Mouse (Mus musculus): Measurements from ENCODE around the gene Calml3. TPM values are rescaled to one million over a fixed set of nuclear protein-coding genes. Genes with fewer than 3 reads are reported as not detected.
A peak's percentile ranks its signal among the peaks of the same experiment; 100 is the strongest.
"Not testable (repeated sequence)": the region's sequence is repeated elsewhere in the genome, so short reads cannot be mapped to it uniquely, and the experiment has no call there.

Calml3 gene
- polyA plus RNA-seq (2015; fragmentation: Nextera tagmentation; extraction: Ambion mirVana) = 0.76 and 0.81 TPM in 2 replicates

GRCm38 (mm10) chr13:3804186-3804585 is at the start of gene Calml3:
Gene Calml3, minus strand, starts transcription at chr13:3804316.
- H3K4me2 ChIP-seq (replicated peaks; ENCODE audit: low read depth, low read length) = no peak within 1 kb of the TSS
- no peaks in the 10 kb centered on the region for H3K9me3 ChIP-seq (ENCODE audit: low read length)
- peaks cover 24% of the 10 kb centered on the region for H3K4me1 ChIP-seq (ENCODE audit: insufficient read depth, low read length)
- 60% methylated on average over 13 of the region's 13 CpGs for WGBS
- H3K27me3 ChIP-seq (ENCODE audit: insufficient read depth, low read length) = no peaks in the 10 kb centered on the region
- no peak within 1 kb of the TSS for H3K4me3 ChIP-seq (ENCODE audit: low read length)
- peak; percentile 89 for ATAC-seq (ENCODE audit: low FRiP score, low TSS enrichment)
- no peaks in the 10 kb centered on the region for H3K36me3 ChIP-seq (ENCODE audit: insufficient read depth, low read length)
- H3K27ac ChIP-seq (ENCODE audit: low read length) = peak within 1 kb of the TSS; percentile 20; the same call in 1 of the 2 replicates
- no peak within 1 kb of the TSS for H3K9ac ChIP-seq (replicated peaks; ENCODE audit: low read length)

DNA sequence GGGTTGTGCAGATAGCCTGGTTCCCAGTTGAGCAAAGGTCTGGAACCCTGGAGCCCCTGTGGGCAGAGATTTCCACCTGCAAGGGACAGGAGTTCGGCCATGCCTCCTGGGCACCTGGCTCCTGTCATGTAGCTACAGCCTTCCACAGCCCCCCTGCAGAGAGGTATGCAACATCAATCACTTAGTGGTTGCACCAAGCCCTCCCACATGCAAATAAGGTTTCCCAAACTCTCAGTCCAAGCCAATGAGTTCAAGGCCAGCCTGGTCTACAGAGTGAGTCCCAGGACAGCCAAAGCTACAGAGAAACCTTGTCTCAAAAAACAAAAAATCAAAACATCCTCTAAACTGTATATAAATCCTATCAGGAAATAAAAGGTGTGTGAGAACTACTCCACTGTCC is 46.2 kb upstream of the Calml3 start:
- no peaks in the 10 kb centered on the region for H3K36me3 ChIP-seq (ENCODE audit: insufficient read depth, low read length)
- no peaks in the 10 kb centered on the region for H3K9me3 ChIP-seq (ENCODE audit: low read length)
- H3K27me3 ChIP-seq (ENCODE audit: insufficient read depth, low read length) = no peaks in the 10 kb centered on the region
- H3K4me2 ChIP-seq (replicated peaks; ENCODE audit: low read depth, low read length) = no peak overlapping the region
- no peak overlapping the region for H3K4me3 ChIP-seq (ENCODE audit: low read length)
- no peaks in the 10 kb centered on the region for H3K4me1 ChIP-seq (ENCODE audit: insufficient read depth, low read length)
- H3K9ac ChIP-seq (replicated peaks; ENCODE audit: low read length) = no peak overlapping the region
- ATAC-seq (ENCODE audit: low FRiP score, low TSS enrichment) = no peak
- 71% methylated on average over 1 of the region's 1 CpGs for WGBS
- H3K27ac ChIP-seq (ENCODE audit: low read length) = no peak overlapping the region

- H3K4me2 ChIP-seq (replicated peaks; ENCODE audit: low read depth, low read length); ATAC-seq (ENCODE audit: low FRiP score, low TSS enrichment); H3K36me3 ChIP-seq (ENCODE audit: insufficient read depth, low read length); H3K4me1 ChIP-seq (ENCODE audit: insufficient read depth, low read length); H3K9ac ChIP-seq (replicated peaks; ENCODE audit: low read length); H3K27ac ChIP-seq (ENCODE audit: low read length); H3K27me3 ChIP-seq (ENCODE audit: insufficient read depth, low read length); H3K4me3 ChIP-seq (ENCODE audit: low read length); H3K9me3 ChIP-seq (ENCODE audit: low read length): not testable (repeated sequence)
These were observed 36.5 kb upstream of the Calml3 start for GRCm38 (mm10) chr13:3840662-3841061.

DNA sequence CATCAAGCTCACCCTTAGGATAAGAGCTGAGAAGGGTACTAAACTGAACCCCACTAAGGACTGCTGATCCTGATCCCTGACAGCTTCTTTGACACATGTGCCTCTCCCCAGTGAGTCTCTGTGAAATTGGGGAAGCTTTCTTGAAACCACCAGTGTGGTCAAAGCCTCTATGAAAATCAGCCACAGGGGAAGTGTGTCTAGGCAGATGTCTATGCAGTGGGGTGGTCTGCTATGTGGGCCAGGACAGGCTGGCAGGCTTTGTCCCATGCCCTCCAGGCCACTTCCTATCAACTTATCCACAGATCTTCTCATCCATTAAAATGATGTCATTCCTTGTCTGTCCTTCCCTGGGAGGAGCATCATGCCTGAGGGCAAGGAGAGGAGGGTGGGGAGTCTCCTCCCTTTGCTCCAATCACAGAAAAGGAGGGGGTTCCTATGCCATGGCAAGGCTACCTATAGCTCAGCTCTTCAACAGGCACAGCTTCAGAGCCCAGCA is 33.2 kb upstream of the Calml3 start, which contains the start of gene Calm4:
Gene Calm4 (plus strand): TSS at position 446 of the 496 bp plus-strand sequence.
- not testable (repeated sequence) for H3K9ac ChIP-seq (replicated peaks; ENCODE audit: low read length); ATAC-seq (ENCODE audit: low FRiP score, low TSS enrichment); H3K4me2 ChIP-seq (replicated peaks; ENCODE audit: low read depth, low read length)

DNA sequence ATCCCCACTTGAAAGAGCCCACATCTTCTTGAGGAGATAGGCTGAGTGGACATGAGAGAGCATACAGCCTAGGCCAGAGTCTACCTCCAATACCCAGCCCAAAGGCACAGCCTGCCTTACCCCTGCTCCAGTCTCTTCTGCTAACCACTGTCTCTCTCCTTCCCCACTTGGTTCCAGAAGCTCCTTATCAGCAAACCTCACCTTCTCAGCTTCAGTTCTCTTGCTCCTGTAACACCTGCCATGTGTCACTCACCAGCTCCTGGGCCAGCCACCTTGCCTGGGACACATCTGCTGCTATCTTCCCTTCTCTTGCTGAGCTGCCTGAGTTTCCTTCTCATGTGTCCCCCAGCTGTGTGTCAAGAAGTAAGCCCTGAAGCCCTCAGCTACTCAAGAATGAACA is 29.5 kb upstream of the Calml3 start:
- not testable (repeated sequence) for H3K27ac ChIP-seq (ENCODE audit: low read length); ATAC-seq (ENCODE audit: low FRiP score, low TSS enrichment); H3K9ac ChIP-seq (replicated peaks; ENCODE audit: low read length); H3K9me3 ChIP-seq (ENCODE audit: low read length); H3K4me3 ChIP-seq (ENCODE audit: low read length); H3K27me3 ChIP-seq (ENCODE audit: insufficient read depth, low read length); H3K4me2 ChIP-seq (replicated peaks; ENCODE audit: low read depth, low read length); H3K4me1 ChIP-seq (ENCODE audit: insufficient read depth, low read length); H3K36me3 ChIP-seq (ENCODE audit: insufficient read depth, low read length)

More for the DNA sequence above, 33.2 kb upstream of the Calml3 start, which contains the start of gene Calm4:
- not testable (repeated sequence) for H3K4me3 ChIP-seq (ENCODE audit: low read length); H3K4me1 ChIP-seq (ENCODE audit: insufficient read depth, low read length); H3K27ac ChIP-seq (ENCODE audit: low read length); H3K9me3 ChIP-seq (ENCODE audit: low read length); H3K27me3 ChIP-seq (ENCODE audit: insufficient read depth, low read length); H3K36me3 ChIP-seq (ENCODE audit: insufficient read depth, low read length)

- peak; percentile 63; the same call in 1 of the 2 replicates for ATAC-seq (ENCODE audit: low FRiP score, low TSS enrichment)
- H3K4me2 ChIP-seq (replicated peaks; ENCODE audit: low read depth, low read length) = no peak overlapping the region
- no peak overlapping the region for H3K27ac ChIP-seq (ENCODE audit: low read length)
These were observed 28.3 kb upstream of the Calml3 start for GRCm38 (mm10) chr13:3832450-3832849.

GRCm38 (mm10) chr13:3831994-3832393 is 27.9 kb upstream of the Calml3 start:
- Histone ChIP-seq H3K27me3 (ENCODE audit: insufficient read depth, low read length) (no peaks in the 10 kb centered on the region), H3K36me3 (ENCODE audit: insufficient read depth, low read length) (no peaks in the 10 kb centered on the region), H3K27ac (ENCODE audit: low read length) (no peak overlapping the region), H3K9me3 (ENCODE audit: low read length) (no peaks in the 10 kb centered on the region), H3K4me1 (ENCODE audit: insufficient read depth, low read length) (no peaks in the 10 kb centered on the region), H3K4me3 (ENCODE audit: low read length) (no peak overlapping the region), H3K4me2 (replicated peaks; ENCODE audit: low read depth, low read length) (no peak overlapping the region), H3K9ac (replicated peaks; ENCODE audit: low read length) (no peak overlapping the region)
- ATAC-seq (ENCODE audit: low FRiP score, low TSS enrichment) = no peak
- 50% methylated on average over 1 of the region's 1 CpGs for WGBS

More at GRCm38 (mm10) chr13:3832450-3832849, 28.3 kb upstream of the Calml3 start:
- Histone ChIP-seq H3K27me3 (ENCODE audit: insufficient read depth, low read length) (no peaks in the 10 kb centered on the region), H3K4me3 (ENCODE audit: low read length) (no peak overlapping the region), H3K9me3 (ENCODE audit: low read length) (no peaks in the 10 kb centered on the region), H3K9ac (replicated peaks; ENCODE audit: low read length) (no peak overlapping the region), H3K4me1 (ENCODE audit: insufficient read depth, low read length) (no peaks in the 10 kb centered on the region), H3K36me3 (ENCODE audit: insufficient read depth, low read length) (no peaks in the 10 kb centered on the region)
- 28% methylated on average over 2 of the region's 2 CpGs for WGBS

DNA sequence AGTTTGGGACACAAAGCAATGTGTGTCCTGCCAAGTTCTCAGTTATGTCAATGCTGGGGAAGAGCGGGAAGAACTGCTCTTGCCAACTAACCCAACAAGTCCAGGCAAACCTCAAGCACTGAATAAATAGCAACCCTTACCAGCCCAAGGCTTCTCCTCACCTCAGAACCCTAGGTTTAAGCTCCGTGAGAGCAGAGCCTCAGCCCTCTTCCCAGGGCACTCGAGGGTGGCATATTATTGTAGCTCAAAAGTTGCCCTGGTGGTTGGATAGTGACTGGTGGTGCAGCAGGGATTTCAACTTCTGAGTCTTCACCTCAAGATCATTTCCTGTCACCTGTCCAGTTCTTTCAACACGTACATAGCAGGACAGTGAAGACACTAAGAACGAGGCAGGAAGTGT is 27.4 kb upstream of the Calml3 start:
- Histone ChIP-seq H3K9me3 (ENCODE audit: low read length) (no peaks in the 10 kb centered on the region), H3K36me3 (ENCODE audit: insufficient read depth, low read length) (no peaks in the 10 kb centered on the region), H3K4me2 (replicated peaks; ENCODE audit: low read depth, low read length) (no peak overlapping the region), H3K27me3 (ENCODE audit: insufficient read depth, low read length) (no peaks in the 10 kb centered on the region), H3K4me1 (ENCODE audit: insufficient read depth, low read length) (no peaks in the 10 kb centered on the region), H3K9ac (replicated peaks; ENCODE audit: low read length) (no peak overlapping the region), H3K27ac (ENCODE audit: low read length) (no peak overlapping the region), H3K4me3 (ENCODE audit: low read length) (no peak overlapping the region)
- 82% methylated on average over 5 of the region's 5 CpGs for WGBS
- no peak for ATAC-seq (ENCODE audit: low FRiP score, low TSS enrichment)

- Histone ChIP-seq H3K9ac (replicated peaks; ENCODE audit: low read length) (no peak overlapping the region), H3K27ac (ENCODE audit: low read length) (no peak overlapping the region), H3K4me3 (ENCODE audit: low read length) (no peak overlapping the region), H3K4me1 (ENCODE audit: insufficient read depth, low read length) (no peaks in the 10 kb centered on the region), H3K9me3 (ENCODE audit: low read length) (no peaks in the 10 kb centered on the region), H3K4me2 (replicated peaks; ENCODE audit: low read depth, low read length) (no peak overlapping the region), H3K36me3 (ENCODE audit: insufficient read depth, low read length) (no peaks in the 10 kb centered on the region), H3K27me3 (ENCODE audit: insufficient read depth, low read length) (no peaks in the 10 kb centered on the region)
- ATAC-seq (ENCODE audit: low FRiP score, low TSS enrichment) = no peak
These were observed 21.6 kb upstream of the Calml3 start for GRCm38 (mm10) chr13:3825726-3826125.

DNA sequence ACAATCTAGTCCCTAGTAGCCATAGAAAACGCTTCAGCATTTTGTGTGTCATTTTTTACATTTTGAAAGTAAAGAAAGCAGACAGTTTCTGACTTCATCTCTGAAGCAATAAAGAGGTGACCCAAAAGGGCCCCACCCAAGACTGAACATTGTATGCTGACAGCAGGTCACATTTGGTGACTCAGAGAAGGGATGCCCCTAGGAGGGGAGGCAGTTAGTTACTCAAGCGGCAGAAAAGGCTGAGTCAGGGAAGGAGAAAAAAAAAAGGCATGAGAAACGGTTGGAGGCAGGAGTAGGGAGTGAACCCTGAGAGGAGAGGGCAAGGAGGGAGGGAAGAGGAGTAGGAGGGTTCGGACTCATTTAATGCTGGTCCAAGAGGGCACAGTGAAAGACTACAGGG is 18.0 kb upstream of the Calml3 start:
- Histone ChIP-seq H3K4me3 (ENCODE audit: low read length) (no peak overlapping the region), H3K36me3 (ENCODE audit: insufficient read depth, low read length) (no peaks in the 10 kb centered on the region), H3K27me3 (ENCODE audit: insufficient read depth, low read length) (no peaks in the 10 kb centered on the region), H3K27ac (ENCODE audit: low read length) (no peak overlapping the region), H3K9me3 (ENCODE audit: low read length) (no peaks in the 10 kb centered on the region), H3K9ac (replicated peaks; ENCODE audit: low read length) (no peak overlapping the region), H3K4me2 (replicated peaks; ENCODE audit: low read depth, low read length) (no peak overlapping the region), H3K4me1 (ENCODE audit: insufficient read depth, low read length) (no peaks in the 10 kb centered on the region)
- WGBS = 53% methylated on average over 4 of the region's 4 CpGs
- ATAC-seq (ENCODE audit: low FRiP score, low TSS enrichment) = peak; percentile 35; the same call in 1 of the 2 replicates
